ENCODE assay signal across 14 mouse cellular contexts in genomic region chr12:16829785-16830184, GRCm38 (mm10). TPM values are rescaled to one million over a fixed set of nuclear protein-coding genes. Genes with fewer than 3 reads are reported as not detected.
DNase-seq lines count a peak whose midpoint lies in the region; ATAC-seq and TF ChIP-seq lines count a peak whose summit lies in the region.
"Had no signal": no experiment of that assay in that cellular context is flagged by ENCODE, and none has a peak within 500 bp of the region (broad histone marks: within the 10 kb centered on the region; RNA-seq: fewer than 3 reads in every experiment).

No protein-coding gene starts in this region.

- TF ChIP-seq EP300 in CH12.LX (IDR thresholded peaks at IDR 0.05; ENCODE audit: low read length) = no peak

- no peaks in the 10 kb centered on the region for H3K79me2 ChIP-seq in liver, adult 2 months (ENCODE audit: control insufficient read depth, insufficient read depth, low read length)
- no peaks in the 10 kb centered on the region for H3K79me2 ChIP-seq in CH12.LX (replicated peaks; ENCODE audit: control insufficient read depth, extremely low read depth, insufficient read depth, poor library complexity, severe bottlenecking)

- peak; percentile 35; the same call in 1 of the 2 replicates for TF ChIP-seq CTCF in liver, adult 2 months (IDR thresholded peaks at IDR 0.05; ENCODE audit: low read depth, low read length)
- peak; percentile 27 to 68; a peak in 3 of 4 replicates for TF ChIP-seq CTCF in CH12.LX (conservative IDR thresholded peaks at IDR 0.05 in 1 of 2, IDR thresholded peaks at IDR 0.05 in 1 of 2; ENCODE audit: low read depth in 2 of 2, low read length in 2 of 2)
- TF ChIP-seq CTCF in cortical plate, adult 2 months (IDR thresholded peaks at IDR 0.05; ENCODE audit: extremely low read depth, insufficient read depth, low read length) = peak; percentile 48

- in situ Hi-C loops in CH12.LX (cut with MboI; ENCODE audit: low pct_ligation_motif_present, low pct_unique_long_range_greater_than_20kb, low sequenced_read_pairs) = no loop called here

- no peak overlapping the region for H3K27ac ChIP-seq in liver, adult 2 months (replicated peaks; ENCODE audit: insufficient read depth, low read depth, low read length)
- H3K27ac ChIP-seq in liver, embryonic 12.5 days = no peak overlapping the region
- H3K27ac ChIP-seq in CH12.LX (ENCODE audit: insufficient read depth, low read depth) = no peak overlapping the region
- no peak overlapping the region for H3K27ac ChIP-seq in cortical plate, adult 2 months (ENCODE audit: insufficient read depth, low read length)
- H3K27ac ChIP-seq: hindbrain, embryonic 15.5 days; limb, embryonic 13.5 days had no signal

- no peak overlapping the region for H3K9ac ChIP-seq in liver, adult 2 months (ENCODE audit: low read depth, low read length)
- no peak overlapping the region for H3K9ac ChIP-seq in liver, embryonic 12.5 days
- no peak overlapping the region for H3K9ac ChIP-seq in CH12.LX (ENCODE audit: insufficient read depth, low read depth)
- H3K9ac ChIP-seq: hindbrain, embryonic 15.5 days; limb, embryonic 13.5 days had no signal

- TF ChIP-seq POLR2A in liver, adult 2 months (IDR thresholded peaks at IDR 0.05; ENCODE audit: extremely low read depth, insufficient read depth, low read length) = no peak
- no peak for TF ChIP-seq POLR2A in CH12.LX (IDR thresholded peaks at IDR 0.05; ENCODE audit: low read depth, low read length)
- TF ChIP-seq POLR2A in cortical plate, adult 2 months (IDR thresholded peaks at IDR 0.05; ENCODE audit: extremely low read depth, insufficient read depth, low read length) = no peak

- dilution Hi-C loops in CH12.LX (cut with MboI; ENCODE audit: extremely low pct_ligation_motif_present, extremely low pct_unique_long_range_greater_than_20kb, low sequenced_read_pairs) = no loop called here

- TF ChIP-seq RAD21 in CH12.LX (IDR thresholded peaks at IDR 0.05; ENCODE audit: low read depth, low read length) = peak; percentile 72

- H3K9me3 ChIP-seq in liver, embryonic 12.5 days (replicated peaks) = no peaks in the 10 kb centered on the region
- no peaks in the 10 kb centered on the region for H3K9me3 ChIP-seq in CH12.LX (replicated peaks; ENCODE audit: low read length)
- H3K9me3 ChIP-seq: hindbrain, embryonic 15.5 days; limb, embryonic 13.5 days; megakaryocyte, embryonic 14.5 days had no signal

- no peaks in the 10 kb centered on the region for H3K4me1 ChIP-seq in liver, adult 2 months (ENCODE audit: control insufficient read depth, insufficient read depth, low read length)
- no peaks in the 10 kb centered on the region for H3K4me1 ChIP-seq in liver, embryonic 12.5 days
- peaks cover 0 to 21% of the 10 kb centered on the region in 2 experiments; a peak in 3 of 4 replicates for H3K4me1 ChIP-seq in CH12.LX (ENCODE audit: control insufficient read depth in 1 of 2, insufficient read depth in 2 of 2)
- H3K4me1 ChIP-seq in cortical plate, adult 2 months (ENCODE audit: control insufficient read depth, insufficient read depth, low read length) = no peaks in the 10 kb centered on the region
- H3K4me1 ChIP-seq: limb, embryonic 13.5 days had no signal

- H3K4me2 ChIP-seq in liver, embryonic 12.5 days = no peak overlapping the region
- no peak overlapping the region for H3K4me2 ChIP-seq in CH12.LX (ENCODE audit: insufficient read depth, low read depth, poor library complexity, severe bottlenecking)
- H3K4me2 ChIP-seq: heart, embryonic 11.5 days; hindbrain, embryonic 15.5 days; limb, embryonic 13.5 days had no signal

- H3K27me3 ChIP-seq in liver, adult 2 months (ENCODE audit: control insufficient read depth, insufficient read depth, low read length) = no peaks in the 10 kb centered on the region
- H3K27me3 ChIP-seq in liver, embryonic 12.5 days (replicated peaks) = no peaks in the 10 kb centered on the region
- H3K27me3 ChIP-seq in CH12.LX (replicated peaks) = no peaks in the 10 kb centered on the region
- H3K27me3 ChIP-seq: hindbrain, embryonic 15.5 days; limb, embryonic 13.5 days had no signal

- ATAC-seq in liver, embryonic 12.5 days = no peak

- DNase-seq in adrenal gland, postnatal 14 days = peak; percentile 66
- DNase-seq in adrenal gland, adult 18-20 months (ENCODE audit: low spot score in 2 of 2) = no peak
- no peak for DNase-seq in liver, adult 2 months (ENCODE audit: extremely low read depth, low read depth, low spot score)
- DNase-seq in CH12.LX (ENCODE audit: extremely low read depth) = peak; percentile 39
- DNase-seq in right cerebral cortex, postnatal 14 days = no peak
- no peak for DNase-seq in gastrocnemius, adult 18-20 months (ENCODE audit: low spot score)
- DNase-seq: kidney, postnatal 10 days; layer of hippocampus, postnatal 36 days had no signal

- H3K36me3 ChIP-seq in liver, adult 2 months (ENCODE audit: control insufficient read depth, insufficient read depth, low read length) = peaks cover 2% of the 10 kb centered on the region; the same call in 1 of the 2 replicates
- H3K36me3 ChIP-seq in liver, embryonic 12.5 days = peaks cover 35% of the 10 kb centered on the region
- peaks cover 11 to 26% of the 10 kb centered on the region in 2 experiments for H3K36me3 ChIP-seq in CH12.LX (replicated peaks in 1 of 2; ENCODE audit: control insufficient read depth in 1 of 2, insufficient read depth in 1 of 2, low read length in 1 of 2)

- H3K4me3 ChIP-seq in liver, adult 2 months (ENCODE audit: insufficient read depth, low read depth, low read length) = no peak overlapping the region
- H3K4me3 ChIP-seq in liver, embryonic 12.5 days = no peak overlapping the region
- H3K4me3 ChIP-seq in CH12.LX (replicated peaks in 1 of 3; ENCODE audit: low read depth in 2 of 3, low read length in 2 of 3, poor library complexity in 1 of 3) = no peak overlapping the region
- H3K4me3 ChIP-seq in cortical plate, adult 2 months (ENCODE audit: insufficient read depth, low read length) = no peak overlapping the region
- H3K4me3 ChIP-seq: hindbrain, embryonic 15.5 days; limb, embryonic 13.5 days; megakaryocyte, embryonic 14.5 days had no signal

- 74% methylated on average over 2 of the region's 2 CpGs for WGBS in liver, adult 2 months
- WGBS in liver, embryonic 12.5 days (ENCODE audit: insufficient replicate concordance) = 64% methylated on average over 2 of the region's 2 CpGs

TF ChIP-seq in CH12.LX, 34 proteins besides CTCF, POLR2A, EP300 and RAD21:
- TF ChIP-seq SIN3A (IDR thresholded peaks at IDR 0.05; ENCODE audit: low read length) (no peak), ZC3H11A (IDR thresholded peaks at IDR 0.05; ENCODE audit: low read depth, low read length) (0 out of 2 replicates have a peak, but pooled peaks have one; percentile 1), IRF4 (IDR thresholded peaks at IDR 0.05; ENCODE audit: low read depth, low read length) (peak; percentile 48; the same call in 1 of the 2 replicates), SMC3 (IDR thresholded peaks at IDR 0.05; ENCODE audit: low read depth, low read length) (peak; percentile 81), MEF2A (IDR thresholded peaks at IDR 0.05; ENCODE audit: borderline replicate concordance, low read depth, low read length) (peak; percentile 37; the same call in 1 of the 2 replicates)

RNA-seq across cellular contexts. Expression of gene E2f6, which starts 19.0 kb away (rescaled TPM):
- total RNA-seq in adrenal gland, postnatal 14 days (2021) = 33.4 and 35.7 TPM in 2 replicates
- total RNA-seq in adrenal gland, adult 18-20 months (2021) = 10 to 100 TPM; 39.5 to 41.5 TPM
- 8.8 and 11.5 TPM in 2 replicates for total RNA-seq in liver, adult 2 months (2014; rRNA removed)
- polyA plus RNA-seq in liver, adult 2 months (2012; rRNA removed) = 10.8 and 10.9 TPM in 2 replicates
- polyA plus RNA-seq in liver, embryonic 12.5 days (2016; fragmentation: Nextera tagmentation; extraction: Ambion mirVana) = 39.8 TPM in 2 replicates
- total RNA-seq in CH12.LX (2012; rRNA removed) (9.3 and 12.5 TPM in 2 replicates), CH12.LX (2014; rRNA removed) (17.5 and 20.0 TPM in 2 replicates)
- 30.2 and 36.1 TPM in 2 replicates for polyA plus RNA-seq in CH12.LX (2012; ENCODE audit: insufficient read length, low read depth)
- 38.3 and 40.1 TPM in 2 replicates for polyA plus RNA-seq in cortical plate, adult 2 months (2012; rRNA removed)
- 100 to 1,000 TPM; 143 to 161 TPM for total RNA-seq in gastrocnemius, adult 18-20 months (2021)

RNA-seq across cellular contexts. Expression of gene Greb1, which starts 29.1 kb away (rescaled TPM):
- 27.6 and 35.4 TPM in 2 replicates for total RNA-seq in adrenal gland, postnatal 14 days (2021)
- 10 to 100 TPM; 43.7 to 54.7 TPM for total RNA-seq in adrenal gland, adult 18-20 months (2021)
- 0.09 TPM in 1 of 2 replicates, not detected in the other for total RNA-seq in liver, adult 2 months (2014; rRNA removed)
- polyA plus RNA-seq in liver, adult 2 months (2012; rRNA removed) = 0.02 and 0.09 TPM in 2 replicates
- 1.7 and 1.9 TPM in 2 replicates for polyA plus RNA-seq in liver, embryonic 12.5 days (2016; fragmentation: Nextera tagmentation; extraction: Ambion mirVana)
- total RNA-seq in CH12.LX (2012; rRNA removed) (not detected in 2 replicates), CH12.LX (2014; rRNA removed) (not detected in 2 replicates)
- not detected in 2 replicates for polyA plus RNA-seq in CH12.LX (2012; ENCODE audit: insufficient read length, low read depth)
- polyA plus RNA-seq in cortical plate, adult 2 months (2012; rRNA removed) = 0.48 and 0.49 TPM in 2 replicates
- 1 to 10 TPM in 1 of 2 experiments, under 1 TPM in 1; 0.43 to 3.9 TPM for total RNA-seq in gastrocnemius, adult 18-20 months (2021)

Comparison
In these comparisons a context has a peak if more than half of its experiments do, and no peak if none do; other contexts are left out.
1. DNase-seq: peak in adrenal gland, postnatal 14 days (single experiment) and CH12.LX (single experiment); none in adrenal gland, adult 18-20 months (0 of 2), liver, adult 2 months (single experiment), right cerebral cortex, postnatal 14 days (single experiment) and gastrocnemius, adult 18-20 months (single experiment).
2. Peak in every context shown above with its lines, with median percentiles within 50 percentile points of each other: CTCF ChIP-seq.